Mouse (Mus musculus) cerebellum, adult 2 months (tissue): ENCODE results near the gene Pex16.

Experiments used
- CTCF ChIP-seq: fragments of 200-500 bp; IDR thresholded peaks from 2 replicates; pipeline ENCODE4 v1.5.1; 2011; ENCODE audit warnings: low read depth, mild to moderate bottlenecking, control low read depth, low read length, moderate library complexity, borderline replicate concordance; ENCODE audit not compliant: insufficient read depth
- POLR2A ChIP-seq: fragments of 200-500 bp; IDR thresholded peaks from 2 replicates; pipeline ENCODE4 v1.6.1; 2011; ENCODE audit warnings: low read length, control low read depth, borderline replicate concordance; ENCODE audit not compliant: insufficient read depth

DNA sequence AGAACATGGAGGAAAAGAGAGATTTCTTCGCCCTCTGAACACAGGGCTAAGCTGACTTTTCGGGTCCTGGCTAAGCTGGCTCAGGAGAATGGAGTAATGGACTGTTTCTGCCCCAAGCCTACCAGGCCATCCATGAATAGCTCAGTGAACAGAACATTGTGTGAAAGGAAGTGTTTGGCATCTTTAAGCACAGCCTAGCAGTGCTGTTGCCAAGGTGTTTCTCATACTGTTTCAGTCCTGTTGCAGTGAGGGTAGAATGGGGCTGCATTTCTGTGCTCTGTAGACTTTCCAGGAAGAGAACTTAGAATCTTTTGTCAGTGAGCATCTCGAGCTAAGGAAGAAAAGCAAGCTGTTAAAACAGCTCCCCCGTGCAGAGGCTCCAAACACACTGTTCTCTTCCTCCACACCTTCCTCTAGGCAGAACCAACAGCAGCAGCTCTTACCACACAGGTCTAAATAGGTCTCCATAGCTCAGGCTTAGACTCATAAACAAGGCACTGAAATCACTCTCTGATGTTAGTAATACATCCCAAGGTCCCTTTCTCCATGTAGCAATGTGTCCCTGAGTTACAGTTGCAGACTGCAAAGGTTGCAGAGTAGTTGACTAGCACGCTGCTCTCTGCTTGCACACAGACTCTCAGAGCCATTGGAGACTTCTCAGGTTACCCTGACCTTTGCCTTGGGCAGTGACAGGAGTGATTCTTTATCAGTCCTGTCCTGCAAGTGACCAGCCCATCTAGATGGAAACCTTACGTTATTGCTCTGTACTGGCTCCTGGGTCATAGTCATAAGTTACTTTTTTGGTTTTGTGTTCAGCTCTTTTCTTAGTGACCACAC lies 24.7 kb upstream of the Pex16 start:
- no peak for TF ChIP-seq CTCF
- TF ChIP-seq POLR2A, result no peak
